Mouse (Mus musculus) liver, embryonic 14.5 days (tissue): ENCODE measurements around the gene Sap30. TPM values are rescaled to one million over a fixed set of nuclear protein-coding genes. Genes with fewer than 3 reads are reported as not detected.

ENCODE experiments used
- ATAC-seq: fragments of 200-750 bp; cut with Nextera tagmentation; 2 replicates; pipeline ENCODE4 v1.8.0; 2017; ENCODE audit warnings: moderate number of reproducible peaks, mild to moderate bottlenecking, moderate library complexity; ENCODE audit not compliant: insufficient read depth
- DNase-seq, 3 experiments: peaks; one replicate each; pipeline ENCODE4 v3.0.0-alpha.2; 2012 to 2013; ENCODE audit warnings: low read depth in 3 of 3, low spot score in 3 of 3
- H3K27ac ChIP-seq: fragments of 300-500 bp; sonication (generic); 2 replicates; pipeline ENCODE4 v1.5.1; 2014; ENCODE audit warnings: moderate library complexity, mild to moderate bottlenecking, control low read depth, inconsistent platforms
- H3K27me3 ChIP-seq: fragments of 300-500 bp; sonication (generic); 2 replicates; pipeline ENCODE4 v1.6.1; 2014; ENCODE audit warnings: mild to moderate bottlenecking, low read length, moderate library complexity; ENCODE audit not compliant: control insufficient read depth, insufficient read depth
- H3K36me3 ChIP-seq: fragments of 300-500 bp; sonication (generic); replicated peaks from 2 replicates; pipeline ENCODE4 v1.6.1; 2014; ENCODE audit warnings: low read depth; ENCODE audit not compliant: control insufficient read depth, insufficient read depth
- H3K4me1 ChIP-seq, 2 experiments: fragments of 200-500 bp in 1 of 2; fragments of 300-500 bp in 1 of 2; sonication (generic) in 1 of 2; replicated peaks; 2 replicates each; pipeline ENCODE4 v1.6.1; 2012 to 2014; ENCODE audit warnings: antibody characterized with exemption in 1 of 2, inconsistent platforms in 1 of 2, low read length in 1 of 2; ENCODE audit not compliant: control insufficient read depth in 2 of 2, insufficient read depth in 2 of 2
- H3K4me2 ChIP-seq: fragments of 300-500 bp; sonication (generic); 2 replicates; pipeline ENCODE4 v1.6.1; 2014; ENCODE audit warnings: low read depth, mild to moderate bottlenecking, control low read depth, moderate library complexity
- H3K4me3 ChIP-seq, 2 experiments: fragments of 200-500 bp in 1 of 2; fragments of 300-500 bp in 1 of 2; sonication (generic) in 1 of 2; 2 replicates each; pipeline ENCODE4 v1.5.1; 2012 to 2014; ENCODE audit warnings: low read depth in 2 of 2, low read length in 2 of 2, mild to moderate bottlenecking in 2 of 2, control low read depth in 1 of 2, inconsistent platforms in 1 of 2, moderate library complexity in 1 of 2; ENCODE audit not compliant: insufficient read depth in 1 of 2
- H3K9ac ChIP-seq: fragments of 300-500 bp; sonication (generic); replicated peaks from 2 replicates; pipeline ENCODE4 v1.6.1; 2014; ENCODE audit warnings: mild to moderate bottlenecking, control low read depth, moderate library complexity
- H3K9me3 ChIP-seq: fragments of 300-500 bp; sonication (generic); 2 replicates; pipeline ENCODE4 v1.6.1; 2016; ENCODE audit warnings: low read length, mixed read lengths; ENCODE audit not compliant: control insufficient read depth
- CTCF ChIP-seq: IDR thresholded peaks from 2 replicates; pipeline ENCODE4 v1.5.1; 2016; ENCODE audit warnings: antibody characterized with exemption, low read depth, control low read depth
- EP300 ChIP-seq: IDR thresholded peaks from 2 replicates; pipeline ENCODE4 v1.6.1; 2016; ENCODE audit warnings: antibody characterized with exemption, low read depth
- WGBS: fragments of 180-500 bp; shearing (Covaris S2); extraction: QIAGEN DNeasy Blood & Tissue Kit; methylation state at CpG from one replicate; pipeline ENCODE4 v1.1.7; 2014; ENCODE audit not compliant: insufficient replicate concordance; 5-methylcytosine and 5-hydroxymethylcytosine counted together
- polyA plus RNA-seq, 2 experiments: library from polyadenylated mRNA; depleted of rRNA in 1 of 2; stranded (reverse) in 1 of 2; unstranded in 1 of 2; fragments of >200 nt; fragmentation: Nextera tagmentation in 1 of 2; extraction: Ambion mirVana in 1 of 2; gene quantifications; 2 replicates each; pipeline versions ENCODE4 v1.2.1 to v1.2.3; 2012 to 2014

Sap30 gene
- polyA plus RNA-seq, 2 experiments, result 10.6 to 14.4 TPM

GRCm38 (mm10) chr8:57443289-57443688 lies 44.4 kb downstream of the Sap30 start:
- DNase-seq, result no peak
- Histone ChIP-seq H3K36me3 (no peaks in the 10 kb centered on the region), H3K27ac (no peak overlapping the region), H3K4me2 (no peak overlapping the region), H3K27me3 (no peaks in the 10 kb centered on the region), H3K4me1 (no peaks in the 10 kb centered on the region), H3K9me3 (no peaks in the 10 kb centered on the region), H3K4me3 (no peak overlapping the region), H3K9ac (no peak overlapping the region)
- no peak for TF ChIP-seq CTCF
- no peak for TF ChIP-seq EP300
- 35% methylated on average over 4 of the region's 4 CpGs for WGBS
- ATAC-seq, result no peak

DNA sequence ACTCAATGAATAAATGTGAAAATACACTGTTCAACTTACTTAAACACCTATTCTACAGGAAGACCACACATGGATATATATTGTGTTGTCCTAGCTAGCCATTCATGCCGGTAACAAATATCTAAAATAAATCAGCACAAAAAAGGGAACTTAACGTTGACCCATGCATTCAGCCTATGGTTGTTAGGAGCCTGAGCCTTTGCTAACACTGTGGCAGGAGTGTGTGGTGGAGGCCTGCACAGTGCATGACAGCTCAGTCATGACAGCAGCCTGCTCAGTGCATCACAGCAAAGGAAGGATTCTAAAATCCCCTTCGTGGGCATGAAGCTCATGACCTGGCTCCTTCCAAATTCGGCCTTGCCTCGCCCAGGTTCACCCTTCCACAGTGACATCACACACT lies 46.1 kb downstream of the Sap30 start:
- no peaks in the 10 kb centered on the region for H3K9me3 ChIP-seq
- no peaks in the 10 kb centered on the region for H3K36me3 ChIP-seq
- no peak overlapping the region for H3K27ac ChIP-seq
- H3K27me3 ChIP-seq, result no peaks in the 10 kb centered on the region
- H3K9ac ChIP-seq, result no peak overlapping the region
- WGBS, result 48% methylated on average over 5 of the region's 5 CpGs
- TF ChIP-seq CTCF, result no peak
- no peak for TF ChIP-seq EP300
- no peak overlapping the region for H3K4me3 ChIP-seq
- DNase-seq (no peak), ATAC-seq (no peak)
- no peak overlapping the region for H3K4me2 ChIP-seq
- no peaks in the 10 kb centered on the region for H3K4me1 ChIP-seq

DNA sequence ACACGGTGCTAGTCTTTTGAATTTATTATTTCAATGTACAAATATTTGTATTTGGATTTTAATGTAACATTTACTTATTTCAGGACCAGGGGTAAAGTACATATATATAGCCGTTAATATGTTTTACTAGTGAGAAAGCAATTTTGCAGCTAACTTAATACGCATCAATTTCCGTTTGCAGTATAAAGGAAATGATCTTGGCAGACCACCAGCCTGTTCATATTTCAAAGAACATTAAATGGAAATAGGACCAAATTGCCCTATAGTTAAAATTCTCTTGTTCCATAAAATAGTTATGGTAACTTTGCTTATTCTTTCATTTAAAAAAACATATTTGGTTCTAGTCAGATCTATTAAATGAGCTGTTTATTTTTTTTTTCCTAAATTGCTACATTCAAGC lies 46.5 kb downstream of the Sap30 start:
- ATAC-seq (no peak), DNase-seq (no peak)
- Histone ChIP-seq H3K27me3 (no peaks in the 10 kb centered on the region), H3K27ac (no peak overlapping the region), H3K4me1 (no peaks in the 10 kb centered on the region), H3K4me2 (no peak overlapping the region), H3K4me3 (no peak overlapping the region), H3K9me3 (no peaks in the 10 kb centered on the region), H3K36me3 (no peaks in the 10 kb centered on the region), H3K9ac (no peak overlapping the region)
- WGBS, result 68% methylated on average over 4 of the region's 4 CpGs
- no peak for TF ChIP-seq CTCF
- TF ChIP-seq EP300, result no peak

- no peaks in the 10 kb centered on the region for H3K36me3 ChIP-seq
- DNase-seq (no peak), ATAC-seq (no peak)
- no peaks in the 10 kb centered on the region for H3K9me3 ChIP-seq
- H3K27ac ChIP-seq, result no peak overlapping the region
- no peaks in the 10 kb centered on the region for H3K27me3 ChIP-seq
- H3K4me3 ChIP-seq, result no peak overlapping the region
- H3K9ac ChIP-seq, result no peak overlapping the region
- TF ChIP-seq EP300 (no peak), CTCF (no peak)
- H3K4me2 ChIP-seq, result no peak overlapping the region
- WGBS, result 77% methylated on average over 9 of the region's 9 CpGs
- H3K4me1 ChIP-seq, result no peaks in the 10 kb centered on the region
Measured at GRCm38 (mm10) chr8:57436437-57436796, 51.2 kb downstream of the Sap30 start.

DNA sequence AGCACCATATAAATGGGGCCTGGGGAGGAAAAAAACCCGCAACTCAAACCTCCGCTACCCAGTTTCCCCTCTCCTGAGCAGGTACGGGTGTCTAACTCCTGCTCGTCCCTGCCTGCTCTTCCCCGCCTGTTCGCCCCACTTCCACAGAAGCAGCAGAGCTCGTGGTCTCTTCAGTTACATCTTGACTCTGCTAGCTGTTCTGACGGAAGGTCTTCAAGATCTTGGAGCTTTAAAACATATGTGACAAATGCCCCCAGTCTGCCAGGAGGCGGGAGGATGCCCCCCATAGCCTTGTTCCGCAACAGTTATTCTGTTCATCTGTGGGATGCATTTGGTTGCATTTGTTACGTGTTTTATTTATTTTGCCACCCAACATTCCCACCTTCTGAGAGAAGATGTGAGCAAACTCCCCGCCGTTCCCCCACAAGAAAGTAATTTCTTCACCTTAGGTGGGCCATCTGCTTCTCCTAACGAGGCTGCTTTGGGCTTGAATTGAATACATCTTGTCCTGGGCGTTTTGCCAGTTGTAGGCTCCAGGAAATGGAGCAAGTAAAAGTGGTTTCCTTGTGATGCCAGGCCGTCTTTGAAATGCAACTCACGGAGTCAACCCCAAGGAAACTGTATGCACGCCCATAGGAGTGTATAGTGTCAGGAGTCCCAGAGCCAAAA lies 51.8 kb downstream of the Sap30 start:
- no peak overlapping the region for H3K9ac ChIP-seq
- H3K36me3 ChIP-seq, result no peaks in the 10 kb centered on the region
- no peaks in the 10 kb centered on the region for H3K27me3 ChIP-seq
- no peak overlapping the region for H3K4me3 ChIP-seq
- TF ChIP-seq EP300 (no peak), CTCF (no peak)
- no peaks in the 10 kb centered on the region for H3K4me1 ChIP-seq
- ATAC-seq (no peak), DNase-seq (no peak)
- H3K27ac ChIP-seq, result no peak overlapping the region
- WGBS, result 50% methylated on average over 18 of the region's 18 CpGs
- no peaks in the 10 kb centered on the region for H3K9me3 ChIP-seq
- no peak overlapping the region for H3K4me2 ChIP-seq
